Mouse (Mus musculus) left cerebral cortex, postnatal 10 days (tissue): ENCODE measurements around the gene Gm21992. TPM values are rescaled to one million over a fixed set of nuclear protein-coding genes. Genes with fewer than 3 reads are reported as not detected.
"Not testable (repeated sequence)": the region's sequence is repeated elsewhere in the genome, so short reads cannot be mapped to it uniquely, and the experiment has no call there.

Experiments used
- DNase-seq, 2 experiments: peaks; one replicate each; pipeline ENCODE4 v3.0.0; 2021 to 2022; ENCODE audit warnings: low spot score in 2 of 2, mixed read lengths in 1 of 2; ENCODE audit errors: extremely low spot score in 1 of 2
- intact Hi-C: fragments of 180-260 bp; cut with DNase I; formaldehyde crosslinking; loops from one replicate; pipeline ENCODE4 v1.15.1; 2025
- total RNA-seq, 2 experiments: library from RNA; stranded (reverse); gene quantifications; 2 replicates each; pipeline ENCODE4 v1.2.3; 2021

Gene Gm21992
- total RNA-seq, 2 experiments from 2014 or later = 16.0 to 16.2 TPM

- intact Hi-C loops = no loop called here
- no peak for DNase-seq
Observed at GRCm38 (mm10) chr19:4762876-4763275, 48.5 kb downstream of the Gm21992 start.

- intact Hi-C loops, DNase-seq: not testable (repeated sequence)
Observed at GRCm38 (mm10) chr19:4760544-4760943, 50.9 kb downstream of the Gm21992 start.

GRCm38 (mm10) chr19:4756921-4757320, 54.5 kb downstream of the Gm21992 start:
- intact Hi-C loops = loop anchor here (5.0 to 10.0 kb wide), 2 partner anchors 90 to 148 kb away; partner anchors contain the start of gene Bbs1
- peak in 1 of 2 experiments; percentile 46 for DNase-seq

GRCm38 (mm10) chr19:4756193-4756911, 55.1 kb downstream of the Gm21992 start, which contains the start of gene Rbm4b:
Gene Rbm4b, plus strand, starts transcription at chr19:4756497.
- peak; percentile 97 to 99 for DNase-seq
- intact Hi-C loops = loop anchor here (5.0 to 10.0 kb wide), 2 partner anchors 91 to 148 kb away; partner anchors contain the start of gene Bbs1

- intact Hi-C loops = loop anchor here (5.0 to 10.0 kb wide), 2 partner anchors 92 to 149 kb away; partner anchors contain the start of gene Bbs1
- DNase-seq = peak; percentile 89 to 91
Observed at GRCm38 (mm10) chr19:4755565-4756192, 55.7 kb downstream of the Gm21992 start.

- intact Hi-C loops = loop anchor here (10.0 kb wide), 1 partner anchor 155 kb away; the partner anchor contains the start of gene Bbs1
- no peak for DNase-seq
Observed at GRCm38 (mm10) chr19:4749975-4750374, 61.4 kb downstream of the Gm21992 start.

- no peak for DNase-seq
- intact Hi-C loops = no loop called here
Observed at GRCm38 (mm10) chr19:4748493-4748892, 62.9 kb downstream of the Gm21992 start.

GRCm38 (mm10) chr19:4747631-4748312, 63.6 kb downstream of the Gm21992 start:
- no peak for DNase-seq
- intact Hi-C loops = no loop called here

GRCm38 (mm10) chr19:4746611-4747010, 64.8 kb downstream of the Gm21992 start:
- intact Hi-C loops = no loop called here
- peak in 1 of 2 experiments; percentile 60 for DNase-seq

GRCm38 (mm10) chr19:4745681-4746080, 65.7 kb downstream of the Gm21992 start:
- no peak for DNase-seq
- intact Hi-C loops = no loop called here

- intact Hi-C loops = no loop called here
- DNase-seq = peak in 1 of 2 experiments; percentile 61
Observed at GRCm38 (mm10) chr19:4745057-4745456, 66.4 kb downstream of the Gm21992 start.

GRCm38 (mm10) chr19:4744026-4744425, 67.4 kb downstream of the Gm21992 start:
- no peak for DNase-seq
- intact Hi-C loops = loop anchor here (5.0 kb wide), 3 partner anchors 102 to 247 kb away; partner anchors contain the start of genes 2010003K11Rik and Rce1

- intact Hi-C loops = loop anchor here (5.0 kb wide), 3 partner anchors 101 to 246 kb away; partner anchors contain the start of genes 2010003K11Rik and Rce1
Observed at GRCm38 (mm10) chr19:4743524-4743923, 67.9 kb downstream of the Gm21992 start.

GRCm38 (mm10) chr19:4742229-4742628, 69.2 kb downstream of the Gm21992 start:
- DNase-seq = no peak
- intact Hi-C loops = loop anchor here (5.0 kb wide), 3 partner anchors 100 to 245 kb away; partner anchors contain the start of genes 2010003K11Rik and Rce1

More at GRCm38 (mm10) chr19:4743524-4743923, 67.9 kb downstream of the Gm21992 start:
- DNase-seq = no peak

GRCm38 (mm10) chr19:4741482-4741881, 69.9 kb downstream of the Gm21992 start:
- intact Hi-C loops = loop anchor here (5.0 kb wide), 3 partner anchors 99 to 244 kb away; partner anchors contain the start of genes 2010003K11Rik and Rce1
- no peak for DNase-seq

- intact Hi-C loops = loop anchor here (5.0 kb wide), 3 partner anchors 97 to 242 kb away; partner anchors contain the start of genes 2010003K11Rik and Rce1
Observed at GRCm38 (mm10) chr19:4739762-4740161, 71.7 kb downstream of the Gm21992 start.

GRCm38 (mm10) chr19:4739053-4739452, 72.4 kb downstream of the Gm21992 start:
- intact Hi-C loops = no loop called here
- peak in 1 of 2 experiments; percentile 14 for DNase-seq

More at GRCm38 (mm10) chr19:4739762-4740161, 71.7 kb downstream of the Gm21992 start:
- peak in 1 of 2 experiments; percentile 7 for DNase-seq

- intact Hi-C loops = no loop called here
- peak in 1 of 2 experiments; percentile 30 for DNase-seq
Observed at GRCm38 (mm10) chr19:4737866-4738265, 73.5 kb downstream of the Gm21992 start.

GRCm38 (mm10) chr19:4733052-4733451, 78.4 kb downstream of the Gm21992 start:
- intact Hi-C loops = no loop called here

More at GRCm38 (mm10) chr19:4733052-4733451, 78.4 kb downstream of the Gm21992 start:
- DNase-seq = no peak
